Mouse (Mus musculus) liver, postnatal 0 days (tissue): Measurements from ENCODE around the gene Acsf2.

Experiments
- CTCF ChIP-seq: sonication (generic); IDR thresholded peaks from 2 replicates; pipeline ENCODE4 v1.5.1; 2016; ENCODE audit warnings: antibody characterized with exemption, low read depth
- EP300 ChIP-seq: IDR thresholded peaks from 2 replicates; pipeline ENCODE4 v1.6.1; 2016; ENCODE audit warnings: antibody characterized with exemption, low read depth, mild to moderate bottlenecking

- TF ChIP-seq CTCF (no peak), EP300 (no peak)
Observed at GRCm38 (mm10) chr11:94566534-94566933, 35.1 kb downstream of the Acsf2 start.
